Mouse (Mus musculus) G1E (cell line): ENCODE measurements at regions not wholly inside any gene's neighbourhood (a gene's known extent, or its start where the extent isn't known, plus 50 kb on each side); places are given as distances from the start of the nearest gene placed in this dataset.

ENCODE experiments used
- CTCF ChIP-seq: IDR thresholded peaks from 2 replicates; pipeline ENCODE4 v1.5.1; 2012; ENCODE audit warnings: low read depth, low read length, inconsistent platforms, mixed read lengths
- GATA1 ChIP-seq: IDR thresholded peaks from 2 replicates; pipeline ENCODE4 v1.6.1; 2012; ENCODE audit warnings: borderline replicate concordance, low read length, inconsistent platforms, mixed read lengths

DNA sequence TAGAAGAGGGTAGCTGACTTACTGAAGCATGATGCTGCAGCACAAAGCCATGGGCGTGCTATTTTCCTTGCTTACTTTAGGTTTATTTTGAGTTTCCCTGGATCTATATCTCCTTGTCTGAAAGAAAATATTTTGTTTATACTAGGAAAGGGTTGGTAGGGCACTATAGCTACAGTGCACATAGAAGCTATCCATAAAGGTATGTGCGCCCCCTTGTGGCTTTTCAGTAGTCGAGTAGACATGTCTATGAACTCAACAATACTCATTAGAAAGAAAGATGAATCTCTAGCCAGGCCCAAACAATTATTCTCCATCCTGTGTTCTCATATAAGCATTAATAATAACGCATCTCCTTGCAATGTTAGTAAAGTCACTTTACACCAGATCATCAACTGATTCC, 114.3 kb downstream of the Rab38 start:
- TF ChIP-seq CTCF (no peak), GATA1 (no peak)
